Mouse (Mus musculus) liver, embryonic 16.5 days (tissue): ENCODE data around the gene Lpcat3. TPM values are rescaled to one million over a fixed set of nuclear protein-coding genes. Genes with fewer than 3 reads are reported as not detected.
A peak's percentile ranks its signal among the peaks of the same experiment; 100 is the strongest.
"Not testable (repeated sequence)": the region's sequence is repeated elsewhere in the genome, so short reads cannot be mapped to it uniquely, and the experiment has no call there.

Experiments
- ATAC-seq: fragments of 200-750 bp; cut with Nextera tagmentation; 2 replicates; pipeline ENCODE4 v1.8.0; 2017; ENCODE audit warnings: low read depth, mild to moderate bottlenecking, moderate number of reproducible peaks, moderate library complexity
- H3K27ac ChIP-seq: fragments of 300-500 bp; sonication (generic); 2 replicates; pipeline ENCODE4 v1.5.1; 2014; ENCODE audit warnings: mild to moderate bottlenecking, low read length
- H3K27me3 ChIP-seq: fragments of 300-500 bp; sonication (generic); 2 replicates; pipeline ENCODE4 v1.6.1; 2014; ENCODE audit warnings: low read depth, low read length, mixed read lengths; ENCODE audit not compliant: control insufficient read depth, insufficient read depth
- H3K36me3 ChIP-seq: fragments of 300-500 bp; sonication (generic); 2 replicates; pipeline ENCODE4 v1.6.1; 2014; ENCODE audit warnings: mild to moderate bottlenecking; ENCODE audit not compliant: control insufficient read depth, insufficient read depth
- H3K4me1 ChIP-seq: fragments of 300-500 bp; sonication (generic); 2 replicates; pipeline ENCODE4 v1.6.1; 2014; ENCODE audit warnings: low read depth, low read length, mixed read lengths; ENCODE audit not compliant: control insufficient read depth
- H3K4me2 ChIP-seq: fragments of 300-500 bp; sonication (generic); 2 replicates; pipeline ENCODE4 v1.6.1; 2014; ENCODE audit warnings: low read depth, low read length, mixed read lengths
- H3K4me3 ChIP-seq: fragments of 300-500 bp; sonication (generic); 2 replicates; pipeline ENCODE4 v1.5.1; 2014; ENCODE audit warnings: low read depth, mild to moderate bottlenecking, low read length
- H3K9ac ChIP-seq: fragments of 300-500 bp; sonication (generic); 2 replicates; pipeline ENCODE4 v1.6.1; 2014; ENCODE audit warnings: low read depth, low read length
- H3K9me3 ChIP-seq: fragments of 300-500 bp; sonication (generic); replicated peaks from 2 replicates; pipeline ENCODE4 v1.6.1; 2016; ENCODE audit warnings: low read length; ENCODE audit not compliant: control insufficient read depth
- WGBS: fragments of 180-500 bp; shearing (Covaris S2); extraction: QIAGEN DNeasy Blood & Tissue Kit; methylation state at CpG from one replicate; pipeline ENCODE4 v1.1.7; 2014; ENCODE audit not compliant: insufficient replicate concordance; 5-methylcytosine and 5-hydroxymethylcytosine counted together
- polyA plus RNA-seq: library from polyadenylated mRNA; unstranded; fragments of >200 nt; fragmentation: Nextera tagmentation; extraction: Ambion mirVana; gene quantifications from 2 replicates; pipeline ENCODE4 v1.2.1, GENCODE M21; 2015

The Lpcat3 gene
- polyA plus RNA-seq, 1 experiment from 2014 or later: 88.6 TPM

DNA sequence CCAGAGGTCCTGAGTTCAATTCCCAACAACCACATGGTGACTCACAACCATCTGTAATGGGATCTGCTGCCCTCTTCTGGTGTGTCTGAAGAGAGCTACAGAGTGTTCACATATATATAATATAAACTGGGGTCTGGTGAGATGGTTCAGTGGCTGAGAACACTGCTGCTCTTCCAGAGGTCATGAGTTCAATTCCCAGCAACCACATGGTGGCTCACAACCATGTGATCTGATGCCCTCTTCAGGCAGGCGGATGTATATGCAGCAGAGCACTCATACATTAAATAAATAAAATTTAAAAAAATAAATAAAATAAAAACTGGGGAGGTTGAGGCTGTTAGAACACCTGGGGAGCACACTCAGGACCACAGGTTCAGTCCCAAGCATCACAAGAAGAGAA is 23.8 kb downstream of the Lpcat3 start:
- H3K36me3 ChIP-seq, H3K27me3 ChIP-seq, H3K27ac ChIP-seq, H3K4me2 ChIP-seq, H3K9ac ChIP-seq, H3K9me3 ChIP-seq, H3K4me3 ChIP-seq, ATAC-seq: not testable (repeated sequence)
- WGBS: 66% methylated on average over 1 of the region's 1 CpGs
- peaks cover 56% of the 10 kb centered on the region for H3K4me1 ChIP-seq

DNA sequence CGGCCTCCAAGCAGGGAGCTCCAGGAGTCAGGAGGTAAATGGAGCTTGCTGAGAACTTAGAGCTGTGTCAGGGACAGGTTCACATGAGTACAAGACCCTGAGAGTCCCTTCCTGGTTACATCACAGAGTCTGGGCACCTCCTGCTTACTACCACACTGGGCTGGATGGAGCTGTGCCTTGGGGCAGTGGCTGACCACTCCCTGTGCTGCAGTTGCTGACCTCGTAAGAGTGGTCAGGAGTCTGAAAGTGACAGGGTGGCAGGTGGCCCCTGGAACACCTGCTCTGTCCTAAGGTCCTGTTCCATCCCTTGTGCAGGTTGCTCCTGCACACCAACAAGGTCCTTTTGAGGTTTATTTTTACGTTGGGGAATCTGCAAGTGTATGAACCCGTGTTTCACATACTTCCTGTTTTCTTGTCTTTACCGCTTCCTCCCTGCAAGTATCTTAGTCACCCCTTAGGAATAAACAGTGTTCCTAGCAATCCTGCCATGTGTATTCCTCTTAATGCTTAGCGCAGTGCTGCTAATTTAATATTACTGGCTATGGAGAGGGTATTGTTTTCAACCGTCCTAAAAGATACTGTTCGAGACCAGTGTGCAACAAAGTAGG is 25.4 kb downstream of the Lpcat3 start:
- Histone ChIP-seq H3K9ac (no peak overlapping the region), H3K4me2 (no peak overlapping the region), H3K4me1 (peaks cover 47% of the 10 kb centered on the region), H3K27ac (0 out of 2 replicates have a peak overlapping the region, but pooled peaks have one; percentile 35), H3K4me3 (no peak overlapping the region), H3K9me3 (no peaks in the 10 kb centered on the region), H3K36me3 (no peaks in the 10 kb centered on the region), H3K27me3 (no peaks in the 10 kb centered on the region)
- 54% methylated on average over 8 of the region's 8 CpGs for WGBS
- no peak for ATAC-seq

DNA sequence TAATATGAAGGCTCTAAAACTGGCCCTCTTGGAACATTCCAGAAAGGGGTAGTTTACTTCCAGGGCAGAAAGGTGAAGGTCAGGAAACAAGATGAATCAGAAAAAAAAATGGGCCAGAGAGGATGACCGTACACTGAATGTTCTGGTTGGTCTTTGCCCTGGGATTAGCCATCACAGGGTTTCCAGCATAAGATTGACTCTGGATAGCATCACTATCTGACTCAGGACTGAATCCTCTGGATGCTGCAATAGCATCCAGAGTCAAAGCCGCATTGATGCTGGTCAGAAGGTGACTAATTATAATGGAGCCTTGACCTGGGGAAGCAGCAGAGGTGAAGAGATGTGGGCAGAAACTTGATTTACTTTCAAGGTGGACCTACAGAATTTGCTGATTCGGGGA is 26.2 kb downstream of the Lpcat3 start:
- no peak for ATAC-seq
- 81% methylated on average over 3 of the region's 3 CpGs for WGBS

DNA sequence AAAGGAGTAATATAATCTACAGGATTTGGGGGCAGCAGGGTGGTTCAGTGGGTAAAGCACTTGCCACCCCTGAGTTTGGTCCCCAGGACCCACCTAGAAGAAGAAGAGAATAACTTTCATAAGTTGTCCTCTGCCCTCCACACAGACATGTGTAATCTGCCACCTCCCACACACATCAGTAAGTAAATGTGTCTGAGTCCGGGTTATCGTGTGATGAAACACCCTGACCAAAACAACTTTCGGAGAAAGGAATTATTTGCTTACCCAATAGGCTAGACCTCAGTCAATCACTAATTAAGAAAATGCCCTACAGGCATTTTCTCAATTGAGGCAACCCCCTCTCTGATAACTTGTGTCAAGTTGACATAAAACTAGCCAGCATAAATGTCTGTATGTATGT is 27.7 kb downstream of the Lpcat3 start:
- Histone ChIP-seq H3K9me3 (no peaks in the 10 kb centered on the region), H3K4me2 (no peak overlapping the region), H3K4me3 (no peak overlapping the region), H3K9ac (no peak overlapping the region), H3K4me1 (peaks cover 38% of the 10 kb centered on the region), H3K36me3 (no peaks in the 10 kb centered on the region; the same call in 1 of the 2 replicates), H3K27me3 (no peaks in the 10 kb centered on the region), H3K27ac (peak overlapping the region; percentile 60)
- 55% methylated on average over 3 of the region's 3 CpGs for WGBS
- ATAC-seq: peak; percentile 38; the same call in 1 of the 2 replicates

More for the DNA sequence above, 26.2 kb downstream of the Lpcat3 start:
- Histone ChIP-seq H3K4me3 (no peak overlapping the region), H3K4me1 (peaks cover 43% of the 10 kb centered on the region), H3K4me2 (no peak overlapping the region), H3K36me3 (no peaks in the 10 kb centered on the region), H3K9ac (no peak overlapping the region), H3K27me3 (no peaks in the 10 kb centered on the region), H3K27ac (no peak overlapping the region), H3K9me3 (no peaks in the 10 kb centered on the region)

DNA sequence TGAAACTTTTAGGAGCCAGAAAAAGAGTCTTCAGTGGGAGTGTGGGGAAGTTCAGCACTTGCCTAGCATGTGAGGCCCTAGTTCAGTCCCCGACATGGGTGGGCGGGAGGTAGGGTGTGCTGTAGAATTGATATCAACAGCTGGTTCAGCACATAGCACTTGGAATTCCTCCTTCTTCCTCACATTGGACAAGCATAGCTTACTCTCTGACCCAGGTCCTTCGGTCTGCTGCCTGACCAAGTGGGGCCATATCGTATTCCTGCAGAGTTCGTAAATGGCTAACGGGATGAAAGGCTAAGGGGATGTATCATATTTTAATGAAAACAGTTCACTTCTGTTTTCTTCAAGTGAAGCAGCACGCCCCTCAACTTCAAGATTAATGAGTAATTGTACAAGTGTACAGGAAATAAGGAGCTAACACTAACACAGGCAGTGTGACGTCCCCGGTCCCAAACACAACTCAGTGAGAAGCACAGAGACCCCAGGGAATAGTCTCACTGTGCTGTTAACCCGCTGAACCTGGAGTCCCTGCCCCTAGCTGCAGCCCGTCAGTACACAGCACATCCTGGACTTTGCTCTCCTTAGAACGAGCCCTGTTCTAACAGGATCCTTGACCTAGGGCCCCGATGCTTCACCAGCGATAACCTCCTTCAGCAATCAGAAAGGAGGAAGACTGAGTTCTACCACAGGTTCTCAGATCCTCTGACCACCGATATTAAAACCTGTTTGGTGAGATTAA is 30.6 kb downstream of the Lpcat3 start:
- Histone ChIP-seq H3K27ac (no peak overlapping the region), H3K9ac (no peak overlapping the region), H3K36me3 (no peaks in the 10 kb centered on the region; the same call in 1 of the 2 replicates), H3K4me2 (no peak overlapping the region), H3K9me3 (no peaks in the 10 kb centered on the region), H3K4me1 (peaks cover 21% of the 10 kb centered on the region), H3K27me3 (no peaks in the 10 kb centered on the region), H3K4me3 (no peak overlapping the region)
- 79% methylated on average over 15 of the region's 15 CpGs for WGBS
- no peak; the same call in 1 of the 2 replicates for ATAC-seq

DNA sequence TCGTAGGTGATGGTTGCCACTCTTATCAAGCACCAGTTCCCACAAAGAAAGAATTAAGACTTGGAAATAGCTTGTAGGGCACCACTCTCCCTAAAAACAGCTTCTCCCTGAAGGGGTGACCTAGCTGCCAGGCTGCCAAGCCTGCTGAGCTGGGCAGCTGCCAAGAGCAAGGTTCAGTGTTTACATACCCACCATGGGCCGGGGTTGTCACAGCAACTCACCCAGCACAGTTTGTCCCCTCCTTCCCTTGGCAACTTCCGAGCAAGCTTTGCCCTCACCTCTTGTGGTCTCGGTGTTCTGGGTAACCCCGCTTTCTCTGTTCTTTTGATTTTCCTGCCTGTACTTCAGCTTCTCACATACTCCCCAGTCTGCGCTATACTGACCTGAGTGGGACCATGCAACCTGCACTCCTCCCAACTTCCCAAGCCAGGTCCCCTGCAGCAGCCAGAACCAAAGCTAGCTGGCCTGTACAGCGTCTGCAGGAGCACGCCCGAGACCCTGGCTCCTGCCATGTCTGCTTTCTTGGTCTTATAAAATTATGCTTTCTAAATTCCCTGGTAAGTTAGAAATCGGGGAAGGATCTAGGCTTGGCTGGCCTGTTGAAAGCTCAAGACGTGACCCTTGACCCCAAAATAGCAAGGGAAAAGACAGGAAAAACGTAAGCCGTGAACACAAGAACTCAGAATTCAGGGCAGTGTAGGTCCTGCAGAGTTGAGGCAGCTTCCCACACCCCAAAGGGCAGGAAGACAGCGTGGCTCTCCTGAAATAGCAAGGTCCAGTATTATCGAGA is 31.5 kb downstream of the Lpcat3 start:
- no peak overlapping the region for H3K4me2 ChIP-seq
- peaks cover 9% of the 10 kb centered on the region for H3K36me3 ChIP-seq
- H3K4me3 ChIP-seq: no peak overlapping the region
- H3K27ac ChIP-seq: no peak overlapping the region
- no peaks in the 10 kb centered on the region for H3K27me3 ChIP-seq
- H3K9me3 ChIP-seq: no peaks in the 10 kb centered on the region
- H3K9ac ChIP-seq: no peak overlapping the region
- peaks cover 13% of the 10 kb centered on the region for H3K4me1 ChIP-seq
- 77% methylated on average over 15 of the region's 15 CpGs for WGBS
- ATAC-seq: peak; percentile 40; the same call in 1 of the 2 replicates

DNA sequence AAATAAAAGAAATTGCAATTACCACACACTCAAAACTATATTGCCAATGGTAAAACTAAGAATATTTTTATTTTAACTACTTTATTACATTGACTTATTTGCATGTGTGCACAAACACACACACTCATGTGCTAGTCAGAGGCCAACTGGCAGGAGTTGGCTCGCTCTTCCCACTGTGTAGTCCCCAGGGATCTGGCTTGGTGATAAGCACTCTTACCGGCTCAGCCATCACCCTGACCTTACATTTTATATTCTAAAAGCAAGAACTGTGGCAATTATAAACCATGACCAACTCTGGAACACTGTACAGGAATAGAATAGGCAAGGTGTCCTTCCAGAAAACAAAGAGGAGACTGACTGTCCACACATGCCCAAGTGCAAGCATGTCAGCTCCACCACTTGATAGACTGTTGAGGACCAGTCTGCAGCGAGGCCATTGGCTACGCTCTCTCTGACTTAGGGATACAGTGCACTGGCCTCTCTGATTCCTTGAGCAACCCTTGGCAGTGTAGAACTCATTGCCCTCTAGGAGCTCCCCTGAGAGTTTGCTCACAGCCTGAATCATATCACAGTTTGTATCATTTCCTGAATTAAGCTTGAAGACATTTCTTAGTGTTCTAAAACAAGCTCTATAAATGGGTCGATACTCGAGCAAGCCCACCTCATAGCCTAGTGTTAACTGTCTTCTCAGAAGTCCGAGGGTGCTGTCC is 33.8 kb downstream of the Lpcat3 start:
- H3K27ac ChIP-seq: no peak overlapping the region
- no peaks in the 10 kb centered on the region for H3K9me3 ChIP-seq
- no peaks in the 10 kb centered on the region for H3K27me3 ChIP-seq
- WGBS: 81% methylated on average over 7 of the region's 7 CpGs
- no peak overlapping the region for H3K4me3 ChIP-seq
- no peak overlapping the region for H3K9ac ChIP-seq
- no peak for ATAC-seq
- peaks cover 11% of the 10 kb centered on the region for H3K4me1 ChIP-seq
- no peak overlapping the region for H3K4me2 ChIP-seq
- H3K36me3 ChIP-seq: peaks cover 26% of the 10 kb centered on the region

DNA sequence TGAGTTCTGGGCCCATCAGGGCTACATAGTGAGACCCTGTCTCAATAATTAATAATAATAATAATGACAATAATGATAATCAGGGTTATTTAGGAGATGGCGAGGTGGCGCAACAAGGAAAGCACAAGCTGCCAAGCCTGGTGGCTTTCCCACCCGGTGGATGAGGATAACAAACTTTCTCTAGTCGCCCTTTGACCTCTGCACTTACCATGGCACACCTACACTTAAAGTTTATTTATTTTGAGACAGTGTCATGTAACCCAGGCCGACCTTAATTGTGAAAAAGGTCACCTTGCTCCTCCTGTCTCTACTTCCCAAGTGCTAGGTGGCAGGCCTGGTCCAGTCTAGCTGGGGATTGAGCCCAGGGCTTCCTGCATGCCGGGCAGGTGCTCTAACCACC is 35.9 kb downstream of the Lpcat3 start:
- Histone ChIP-seq H3K4me1 (peaks cover 4% of the 10 kb centered on the region), H3K27ac (no peak overlapping the region), H3K4me3 (no peak overlapping the region), H3K4me2 (no peak overlapping the region), H3K36me3 (peaks cover 46% of the 10 kb centered on the region), H3K27me3 (no peaks in the 10 kb centered on the region), H3K9me3 (no peaks in the 10 kb centered on the region), H3K9ac (no peak overlapping the region)
- WGBS: 69% methylated on average over 6 of the region's 6 CpGs
- ATAC-seq: no peak
